Mouse (Mus musculus) cerebellum, postnatal 36 days (tissue): ENCODE data around the gene Olfr891.
"Not testable (repeated sequence)": the region's sequence is repeated elsewhere in the genome, so short reads cannot be mapped to it uniquely, and the experiment has no call there.

Source experiments
- DNase-seq, 2 experiments: peaks; one replicate each; pipeline ENCODE4 v3.0.0; 2021 to 2022; ENCODE audit warnings: mixed read lengths in 2 of 2

Olfr891 gene

GRCm38 (mm10) chr9:38180721-38181120 is at the start of gene Olfr891:
TSS of gene Olfr891 (minus strand) at chr9:38180821.
- no peak for DNase-seq

GRCm38 (mm10) chr9:38217755-38218154 is 37.1 kb upstream of the Olfr891 start, which contains the start of gene Olfr894:
TSS of gene Olfr894 (plus strand) at chr9:38218055.
- DNase-seq, result no peak

DNA sequence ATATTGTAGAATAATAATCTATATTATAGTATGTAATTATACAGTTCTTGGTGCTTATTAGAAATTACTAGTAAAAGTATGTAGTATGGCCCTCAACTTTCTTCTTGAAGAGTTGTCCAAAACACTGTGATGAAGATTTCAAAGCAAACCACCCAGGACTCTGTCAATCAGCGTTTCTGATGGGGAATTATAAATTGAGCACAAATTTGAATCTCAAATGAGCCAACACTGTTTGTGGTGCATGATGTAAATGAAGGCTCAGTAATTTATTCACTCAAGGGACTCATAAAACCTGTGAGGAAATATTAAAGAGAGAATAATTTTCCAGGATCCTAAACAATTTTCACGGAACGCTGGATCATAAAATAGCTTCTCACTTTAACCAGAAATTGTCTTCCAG is 27.4 kb upstream of the Olfr891 start, which contains the start of gene Olfr893:
Olfr893 (plus strand) TSS at position 301 of the 400 bp plus-strand sequence.
- DNase-seq, result no peak

DNA sequence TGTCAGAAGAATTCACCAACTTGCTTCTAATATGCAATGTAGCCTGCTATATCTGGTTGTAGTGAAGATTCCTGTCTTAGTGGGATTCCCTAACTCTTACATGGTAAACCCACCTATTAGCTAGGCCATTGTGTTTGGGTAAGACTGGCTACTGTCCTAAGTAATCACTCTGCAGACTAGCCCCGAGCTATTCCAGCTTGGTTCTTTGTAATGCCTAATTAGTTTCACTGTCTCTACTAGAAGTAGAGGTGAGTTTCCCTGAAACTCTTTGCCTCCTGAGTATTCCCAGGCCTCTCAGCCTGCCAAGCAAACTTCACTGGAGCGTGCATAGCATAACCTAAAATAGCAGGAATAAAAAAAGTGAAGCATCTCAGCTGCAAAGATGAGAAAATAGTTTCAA is 12.3 kb downstream of the Olfr891 start:
- DNase-seq, result not testable (repeated sequence)

DNA sequence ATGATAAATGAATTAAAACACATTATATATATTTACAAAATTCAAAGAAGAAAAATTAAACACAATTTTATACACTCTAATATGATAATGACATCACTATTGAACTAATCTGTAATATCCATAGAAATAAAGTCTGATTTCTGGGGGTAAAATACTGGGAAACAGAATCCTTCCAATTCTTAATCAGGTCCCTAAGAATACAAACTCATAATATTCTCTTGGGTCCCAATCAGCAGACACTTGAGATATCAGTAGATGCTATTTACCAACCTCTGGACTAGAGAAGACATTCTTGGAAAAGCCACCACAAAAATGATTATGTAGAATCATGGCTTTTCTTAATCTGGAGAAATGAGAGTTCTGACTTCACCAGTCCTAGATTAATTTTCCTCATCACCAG is 38.4 kb downstream of the Olfr891 start, which contains the start of gene Olfr890:
Olfr890 (plus strand) TSS at position 301 of the 400 bp plus-strand sequence.
- DNase-seq, result no peak
